Mouse (Mus musculus) kidney, adult 11 months (tissue): ENCODE measurements around the gene Pde6c.

Experiments used
- DNase-seq: peaks from one replicate; pipeline ENCODE4 v3.0.0; 2022

Gene Pde6c

DNA sequence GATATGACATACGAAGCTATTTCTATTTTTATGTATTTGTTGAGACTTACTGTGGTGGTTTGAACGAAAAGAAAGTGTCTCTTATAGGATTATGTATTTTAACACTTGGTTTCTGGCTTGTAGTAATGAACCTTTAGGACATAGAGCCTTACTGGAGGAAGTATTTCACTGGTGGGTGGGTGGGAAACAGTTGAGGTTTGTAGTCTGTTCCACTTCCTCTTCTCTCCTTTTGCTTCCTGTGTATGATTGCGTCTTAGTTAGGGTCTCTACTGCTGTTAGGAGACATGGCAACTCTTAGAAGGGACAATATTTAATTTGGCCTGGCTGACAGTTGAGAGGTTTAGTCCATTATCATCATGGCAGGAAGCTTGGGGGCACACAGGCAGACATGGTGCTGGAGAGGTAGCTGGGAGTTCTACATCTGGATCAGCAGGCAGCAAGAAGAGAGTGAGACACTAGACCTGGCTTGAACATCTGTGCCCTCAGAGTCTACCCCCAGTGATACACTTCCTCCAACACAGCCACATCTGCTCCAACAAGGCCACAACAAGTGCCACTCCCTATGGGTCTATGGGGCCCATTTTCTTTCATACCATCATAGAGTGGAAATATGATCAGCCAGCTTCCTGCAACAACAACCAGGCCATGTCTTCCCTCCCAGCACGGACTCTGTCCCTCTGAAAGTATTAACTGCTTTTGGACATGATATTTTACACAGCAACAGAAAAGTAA is 11.1 kb downstream of the Pde6c start:
- no peak for DNase-seq

DNA sequence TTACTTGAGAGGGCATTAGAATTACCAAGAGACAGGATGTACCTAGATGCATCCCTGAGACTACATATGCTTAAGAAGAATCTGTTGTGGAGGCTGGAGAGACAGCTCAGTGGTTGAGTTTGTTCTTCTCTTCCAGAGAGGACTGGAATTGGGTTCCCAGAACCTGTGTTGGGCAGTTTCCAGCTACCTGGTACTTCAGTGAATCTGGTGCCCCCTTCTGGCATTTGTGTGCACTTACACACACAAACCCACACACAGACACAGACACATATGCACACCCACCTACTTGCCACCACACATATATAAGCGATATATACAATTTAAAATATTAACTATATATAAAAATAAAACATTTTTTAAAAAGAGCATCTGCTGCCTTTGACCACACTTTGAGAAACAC is 23.7 kb downstream of the Pde6c start:
- no peak for DNase-seq

DNA sequence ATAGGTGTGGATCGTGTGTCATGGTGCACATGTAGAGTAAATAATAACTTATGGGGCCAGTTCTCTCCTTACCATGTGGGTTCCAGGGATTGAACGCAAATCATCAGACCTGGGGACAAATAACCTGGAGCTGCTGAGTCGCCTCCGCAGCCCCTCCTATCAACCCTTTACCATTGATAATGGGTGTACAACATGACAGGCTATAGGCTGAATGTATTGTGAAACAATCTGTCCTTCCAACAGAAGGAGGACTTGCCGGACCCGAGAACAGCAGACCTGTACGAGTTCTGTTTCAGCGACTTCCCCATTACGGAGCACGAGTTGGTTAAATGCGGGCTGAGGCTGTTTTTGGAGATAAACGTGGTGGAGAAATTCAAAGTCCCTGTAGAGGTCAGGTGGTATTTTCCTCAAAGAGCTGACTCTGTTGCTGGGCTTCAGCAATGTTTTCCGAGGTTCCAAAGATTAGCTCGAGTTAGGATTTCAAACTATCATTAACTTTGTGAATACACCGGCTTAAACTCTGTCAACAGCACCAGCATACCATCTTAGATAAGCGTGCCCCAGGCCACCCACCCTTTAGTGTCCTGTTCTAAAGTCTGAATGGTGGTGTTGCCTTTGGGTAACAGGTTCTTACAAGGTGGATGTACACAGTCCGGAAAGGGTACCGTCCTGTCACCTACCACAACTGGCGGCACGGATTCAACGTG is 29.2 kb downstream of the Pde6c start:
- DNase-seq, result no peak

DNA sequence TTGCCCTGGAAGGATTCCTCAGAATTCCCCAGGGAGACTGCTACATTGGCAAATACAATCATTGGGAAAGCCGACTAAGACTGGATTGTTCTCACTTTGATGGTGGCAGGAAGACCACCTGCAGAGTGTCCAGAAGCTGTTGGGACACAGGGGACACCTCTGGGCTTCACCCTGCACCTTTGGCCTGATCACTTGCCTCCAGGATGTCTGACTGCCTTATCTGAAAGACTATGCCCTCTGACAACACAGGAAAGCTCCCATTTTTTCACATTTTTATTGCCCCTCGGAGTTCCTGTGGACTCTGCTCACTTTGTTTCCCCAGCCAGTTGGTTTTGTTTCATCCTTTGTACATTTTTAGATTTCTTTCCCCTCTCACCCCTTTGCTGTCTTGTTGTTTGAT is 32.1 kb downstream of the Pde6c start:
- DNase-seq, result no peak

DNA sequence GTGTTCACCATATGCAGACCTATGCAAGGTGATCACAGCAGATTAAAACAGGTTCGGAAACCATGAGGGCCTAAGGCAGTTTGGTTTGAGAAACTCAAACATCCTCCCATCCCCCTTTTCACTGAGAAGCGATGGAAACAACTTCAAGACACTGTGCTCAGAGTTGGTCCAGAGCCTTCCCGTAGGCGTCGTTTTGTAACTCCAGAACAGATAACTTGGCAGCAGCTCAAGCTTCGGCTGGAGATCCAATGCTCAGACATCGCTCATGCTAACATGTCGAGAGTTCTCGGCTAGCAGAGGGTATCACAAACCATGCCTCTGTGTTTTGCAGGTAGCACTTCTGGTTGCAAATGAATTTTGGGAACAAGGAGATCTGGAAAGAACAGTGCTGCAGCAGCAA is 47.1 kb downstream of the Pde6c start:
- DNase-seq, result no peak

DNA sequence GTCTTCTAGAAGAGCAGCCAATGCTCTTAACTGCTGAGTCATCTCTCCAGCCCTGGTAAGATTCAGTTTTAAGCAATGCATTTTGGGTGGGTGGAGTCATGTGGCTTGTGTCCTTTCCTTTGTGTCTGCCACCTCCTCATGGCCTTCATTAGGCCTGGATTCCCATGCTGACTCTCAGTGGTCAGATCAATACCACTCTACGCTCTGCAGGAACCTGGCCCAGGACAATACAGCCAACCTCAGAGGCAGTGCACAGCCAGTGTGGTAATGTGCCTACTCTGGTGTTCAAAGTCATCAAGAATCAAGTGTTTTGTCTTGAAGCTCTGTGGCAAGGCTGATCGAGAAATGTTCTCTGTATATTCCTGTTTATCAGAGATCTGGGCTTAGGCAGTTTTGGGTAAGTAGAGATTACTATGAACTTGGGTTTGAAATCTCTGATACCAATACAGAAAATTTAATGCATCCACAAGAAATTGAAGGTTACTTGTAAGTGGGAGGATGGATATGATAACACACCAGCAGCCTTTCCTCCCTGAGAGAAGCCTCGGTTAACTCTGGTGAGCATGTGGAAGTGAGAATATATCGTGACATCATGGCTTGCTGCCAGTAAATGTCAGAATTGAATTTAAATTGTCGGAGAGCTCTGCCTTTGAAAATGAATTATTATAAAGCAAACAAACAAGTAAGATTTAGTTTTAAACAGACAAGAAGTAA is 54.2 kb downstream of the Pde6c start:
- DNase-seq, result no peak

DNA sequence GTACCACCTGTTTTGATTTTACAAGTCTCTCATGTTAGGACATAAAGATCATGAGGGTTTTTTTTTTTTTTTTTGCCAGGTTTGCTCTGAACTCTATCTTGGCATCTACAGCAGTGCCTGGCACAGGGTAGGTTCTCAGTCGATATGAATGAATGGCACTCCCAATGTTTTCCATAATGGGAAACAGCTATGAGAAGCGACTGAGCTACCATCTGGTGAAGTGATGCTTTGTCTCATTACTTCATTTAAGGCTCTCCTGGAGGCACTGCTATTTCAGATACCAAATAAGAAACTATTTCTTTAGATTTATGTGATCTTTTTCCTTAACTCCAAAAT is 54.7 kb downstream of the Pde6c start:
- DNase-seq, result no peak

DNA sequence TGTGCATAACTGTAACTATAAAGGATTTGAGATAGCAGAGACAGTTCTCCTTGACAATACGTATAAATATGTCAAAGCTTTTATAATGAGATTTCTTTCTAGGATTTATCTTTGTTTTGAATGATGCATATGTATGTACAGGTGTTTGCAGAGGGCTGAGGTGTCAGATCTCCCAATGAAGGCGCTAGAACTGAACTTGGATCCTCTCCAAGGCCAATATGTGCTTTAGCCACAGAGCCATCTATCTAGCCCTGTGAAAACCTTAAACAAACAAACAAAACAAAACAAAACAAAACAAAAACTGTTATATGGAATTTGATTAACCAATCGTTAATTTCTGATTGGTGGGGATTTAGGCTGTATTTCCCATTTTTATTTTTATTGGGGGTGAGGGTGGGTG is 58.0 kb downstream of the Pde6c start:
- no peak for DNase-seq

DNA sequence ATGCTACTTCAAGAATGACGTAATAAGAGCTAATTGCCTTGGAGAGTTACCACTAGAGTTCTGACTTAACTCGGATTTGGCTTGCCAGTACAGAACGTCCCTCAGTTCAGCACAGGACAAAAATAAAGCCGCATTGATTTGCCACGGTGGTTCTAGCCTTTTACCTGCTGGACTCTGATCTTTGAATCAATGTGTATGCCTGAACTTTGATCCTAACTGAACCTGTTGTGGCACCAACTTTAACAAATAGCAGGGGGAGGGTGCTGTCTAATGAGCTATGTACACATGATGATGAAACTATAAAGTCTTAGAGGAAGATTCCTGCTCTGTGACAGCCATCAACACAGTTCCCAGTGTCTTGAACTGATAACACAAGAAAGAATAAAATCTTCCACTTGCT is 58.9 kb downstream of the Pde6c start:
- DNase-seq, result no peak

DNA sequence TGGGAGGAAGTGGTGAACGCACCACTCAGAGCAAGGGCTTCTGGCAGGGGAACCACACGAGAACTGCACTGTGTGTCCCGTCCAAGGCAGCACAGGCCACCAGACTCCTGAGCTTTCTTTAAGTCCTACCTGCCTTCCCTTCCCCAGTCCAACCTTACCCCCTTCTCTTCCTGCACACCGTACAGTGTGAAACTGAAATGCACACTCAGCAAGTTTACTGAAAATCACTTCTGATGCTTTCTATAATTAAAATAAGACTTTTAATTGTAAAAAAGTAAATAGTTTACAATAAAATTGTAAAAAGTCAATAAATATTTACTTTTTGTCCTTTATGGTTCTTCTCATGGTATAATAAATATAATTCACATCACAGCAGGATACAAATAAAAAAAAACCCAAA is 62.7 kb downstream of the Pde6c start:
- DNase-seq, result no peak

DNA sequence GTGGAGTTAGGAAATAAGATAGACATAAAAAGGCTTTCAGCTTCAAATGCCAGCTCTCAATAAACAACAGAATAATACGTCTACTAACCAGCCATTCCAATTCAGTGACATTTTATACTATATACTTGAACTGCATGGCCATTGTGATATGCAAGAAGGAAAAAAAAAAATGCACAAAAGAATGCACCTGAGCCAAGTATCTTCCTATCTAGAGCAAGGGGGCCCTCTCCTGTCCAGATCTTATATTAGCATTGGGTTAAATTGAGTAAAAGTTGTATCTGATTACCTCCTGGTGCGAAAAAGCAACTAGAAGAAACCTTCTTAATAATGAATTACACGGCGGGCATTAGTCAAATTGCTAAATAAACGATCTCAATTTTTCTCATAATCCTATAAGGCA is 66.2 kb downstream of the Pde6c start:
- no peak for DNase-seq

DNA sequence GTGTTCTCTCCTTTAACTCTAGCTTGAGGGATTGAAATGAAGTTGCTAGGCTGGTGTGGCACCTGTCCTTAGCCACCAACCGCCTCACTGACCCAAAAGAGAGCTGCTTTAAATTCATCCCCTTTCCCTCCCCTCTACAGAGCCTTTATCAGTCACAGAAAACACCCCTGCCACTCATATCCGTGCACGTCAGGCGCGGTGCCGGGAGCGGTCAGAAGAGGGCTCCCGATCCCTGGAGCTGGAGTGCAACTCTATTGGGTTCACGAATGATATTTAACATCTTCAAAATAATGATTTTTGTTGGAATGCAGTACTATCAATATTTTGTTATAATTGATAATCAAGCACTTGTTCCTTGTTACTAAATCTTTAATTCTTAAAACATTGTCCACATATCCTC is 74.1 kb downstream of the Pde6c start:
- DNase-seq, result no peak

DNA sequence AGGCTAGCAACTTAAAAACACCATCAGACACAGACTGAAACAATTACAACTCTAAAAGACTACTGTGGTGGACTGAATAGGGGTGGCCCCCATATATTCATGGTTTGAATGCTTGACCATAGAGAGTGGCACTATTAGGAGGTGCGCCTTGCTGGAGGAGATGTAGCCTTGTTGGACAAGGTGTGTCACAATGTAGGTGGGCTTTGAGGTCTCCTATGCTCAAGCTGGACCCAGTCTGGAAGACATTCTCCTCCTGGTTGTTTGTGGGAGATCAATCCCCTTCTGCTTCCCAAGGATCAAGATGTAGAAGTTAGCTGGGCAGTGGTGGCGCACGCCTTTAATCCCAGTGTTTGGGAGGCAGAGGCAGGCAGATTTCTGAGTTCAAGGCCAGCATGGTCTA is 85.1 kb downstream of the Pde6c start:
- DNase-seq, result no peak

DNA sequence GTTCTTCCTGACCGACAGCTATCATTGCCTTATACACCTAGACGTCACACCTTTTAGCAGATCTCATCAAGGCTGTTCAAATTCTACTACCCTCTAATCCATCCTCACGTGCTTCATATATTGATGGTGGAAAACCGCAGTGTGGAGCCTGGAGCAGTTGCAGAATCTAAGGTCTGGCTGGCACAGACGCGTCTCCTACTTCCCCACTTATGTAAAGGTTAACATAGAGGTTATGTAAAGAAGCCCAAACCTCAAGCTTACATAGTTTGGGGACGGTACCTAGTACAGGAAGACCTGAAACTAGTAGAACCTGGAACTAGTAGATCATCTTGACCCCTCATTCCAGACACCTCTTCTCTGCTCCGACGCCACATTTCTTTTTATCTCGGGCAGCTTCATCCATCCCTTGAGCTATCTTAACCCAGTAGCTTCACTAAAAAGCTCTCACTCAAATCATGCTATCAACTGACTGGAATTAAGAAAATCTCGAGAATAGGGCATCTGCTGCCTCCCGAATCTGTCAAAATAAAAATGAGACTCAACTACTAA is 90.8 kb downstream of the Pde6c start:
- DNase-seq, result no peak

DNA sequence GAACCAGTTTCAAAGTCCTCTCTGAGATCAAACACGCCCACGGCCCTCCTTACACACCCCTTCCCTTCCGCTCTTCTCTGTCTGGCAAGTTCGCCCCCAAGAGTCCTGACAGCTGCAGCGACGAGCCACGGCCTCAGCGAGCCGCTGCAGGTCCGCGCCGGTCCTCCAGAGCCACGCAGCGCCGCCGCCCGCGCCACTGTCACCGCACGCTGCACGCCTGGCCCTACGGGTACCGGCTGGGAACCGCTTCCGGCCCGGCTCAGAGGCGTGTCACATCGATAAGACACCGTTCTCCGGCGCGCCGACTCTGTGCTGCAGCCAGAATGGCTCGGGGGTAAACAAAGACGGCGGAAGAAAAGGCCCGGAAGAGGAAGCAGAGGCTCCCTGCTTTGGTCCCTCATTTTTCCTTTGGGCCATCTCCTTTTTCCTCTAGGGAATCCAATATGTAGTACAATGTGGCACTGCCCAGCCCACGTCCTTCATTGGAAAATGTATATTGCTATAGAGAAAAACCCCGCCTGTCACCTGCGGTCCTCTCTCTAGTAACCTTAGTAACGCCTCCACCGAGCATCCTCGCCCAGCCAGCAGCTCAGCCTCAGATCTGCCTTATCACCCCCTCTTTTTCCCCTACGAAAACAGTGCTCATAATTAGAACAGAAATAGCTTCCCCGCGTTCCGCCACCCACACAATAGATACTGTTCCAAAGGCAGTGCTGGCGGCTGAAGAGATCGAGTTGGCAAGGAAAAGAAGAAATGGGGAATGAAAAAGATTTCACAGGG is 91.5 kb downstream of the Pde6c start, which contains the start of gene Fra10ac1:
Gene Fra10ac1 (minus strand): TSS at position 252 of the 780 bp plus-strand sequence.
- DNase-seq, result peak; percentile 86

DNA sequence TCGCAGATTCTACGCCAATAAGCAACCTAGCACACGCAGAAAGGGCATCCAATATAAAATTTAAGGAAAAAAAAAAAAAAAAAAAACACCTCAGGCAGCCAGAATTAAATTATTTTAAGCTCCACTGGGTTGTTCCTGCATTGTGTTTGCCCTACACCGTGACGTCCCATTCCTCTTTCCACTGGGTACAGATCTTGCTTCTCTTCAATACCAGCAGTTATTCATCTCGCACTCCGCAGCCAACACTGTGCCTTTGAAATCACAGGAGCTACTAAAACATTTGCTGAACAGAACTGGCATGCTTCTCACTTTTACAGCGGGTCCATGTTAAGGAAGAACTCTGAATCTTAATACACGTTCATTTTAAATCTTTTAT is 92.1 kb downstream of the Pde6c start:
- peak; percentile 4 for DNase-seq

DNA sequence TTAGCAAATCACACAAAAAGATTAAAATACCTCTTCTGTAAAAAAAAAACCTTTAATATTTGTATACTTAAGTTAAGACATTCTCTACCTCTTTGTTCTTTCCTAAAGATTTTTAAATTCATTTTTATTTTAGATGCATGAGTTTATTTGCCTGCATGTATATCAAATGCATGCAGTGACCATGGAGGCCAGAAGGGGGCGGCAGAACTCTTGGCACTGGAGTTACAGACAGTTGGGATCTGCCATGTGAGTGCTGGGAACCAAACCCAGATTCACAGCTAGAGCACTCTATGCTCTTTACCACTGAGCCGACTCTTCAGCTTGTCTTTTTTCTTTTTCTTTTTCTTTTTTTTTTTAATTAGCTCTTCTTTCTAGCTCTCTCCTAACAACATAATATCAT is 96.1 kb downstream of the Pde6c start:
- no peak for DNase-seq

DNA sequence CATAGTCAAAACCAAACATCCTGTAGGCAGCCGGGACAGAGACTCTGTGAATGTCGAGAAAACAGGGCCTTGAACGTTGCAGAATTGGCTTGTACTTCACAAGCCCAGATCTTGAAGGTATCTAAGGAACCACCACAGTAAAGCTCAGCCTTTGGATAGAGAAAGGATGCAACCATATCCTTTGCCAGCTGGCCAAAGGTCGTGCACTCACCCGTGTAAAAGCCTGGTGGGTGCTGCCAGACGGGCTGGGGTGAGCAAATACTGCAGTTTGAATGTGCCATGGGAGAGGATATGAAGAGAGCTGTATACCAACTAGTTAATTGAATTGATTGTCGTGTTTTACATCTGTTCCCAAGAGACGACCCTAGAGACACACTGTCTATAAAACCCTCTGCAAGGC is 99.5 kb downstream of the Pde6c start:
- peak; percentile 9 for DNase-seq

DNA sequence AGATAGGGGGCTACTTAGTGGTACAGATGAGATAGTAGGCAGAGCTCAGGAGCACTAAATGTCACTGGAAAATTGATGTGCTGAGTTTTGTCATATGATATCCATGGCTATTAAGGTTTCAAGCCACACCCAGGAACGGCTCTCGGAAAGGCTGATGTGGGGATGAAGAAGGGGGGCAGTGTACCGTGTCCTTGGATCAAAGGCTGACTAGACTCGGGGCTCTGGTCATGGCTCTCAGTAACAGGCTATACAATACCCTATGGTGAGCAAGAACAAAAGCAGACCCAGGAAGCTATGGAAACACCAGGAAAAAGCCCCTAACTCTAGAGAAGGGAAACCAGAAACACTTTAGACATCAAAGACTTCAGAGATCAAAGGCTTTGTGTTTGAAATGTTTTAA is 99.9 kb downstream of the Pde6c start:
- no peak for DNase-seq
